Mouse (Mus musculus): ENCODE data around the gene Otulinl.

Gene Otulinl

DNA sequence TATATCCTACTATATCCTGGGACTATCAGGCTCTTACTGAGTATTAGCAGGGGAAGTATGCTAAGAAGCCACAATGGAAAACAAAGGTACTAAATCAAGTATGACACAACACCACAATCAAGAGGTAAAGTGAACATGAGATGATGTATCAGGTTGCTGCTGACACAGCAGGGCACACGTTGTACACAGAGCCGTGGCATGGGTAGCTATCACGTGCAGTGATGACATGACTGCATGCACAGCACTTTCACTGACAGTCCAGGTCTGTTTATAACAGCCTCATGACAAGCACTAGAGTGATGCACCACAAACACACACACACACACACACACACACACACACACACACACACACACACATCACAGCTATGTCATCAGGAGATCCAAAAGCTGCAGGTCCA, 64.2 kb downstream of the Otulinl start:
- no peak for DNase-seq (ENCODE audit: low read depth)

DNA sequence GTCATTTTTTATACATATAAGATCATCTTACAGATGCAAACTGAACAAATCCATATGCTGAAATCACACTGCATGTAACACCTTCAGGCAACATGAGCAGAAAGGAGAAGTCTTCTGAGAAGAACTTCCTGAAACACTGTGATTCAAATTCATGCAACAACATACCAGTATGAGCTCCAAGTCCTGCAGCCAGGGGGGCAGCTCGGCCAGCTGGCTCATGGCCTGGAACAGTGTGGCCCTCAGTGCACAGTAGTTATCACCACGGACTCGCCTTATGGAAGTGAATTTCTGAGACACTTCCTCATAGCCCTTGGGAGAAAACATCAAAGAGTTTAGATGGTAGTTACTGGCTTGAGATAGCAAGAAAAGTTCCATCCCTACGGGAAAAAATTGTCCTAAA, 65.2 kb downstream of the Otulinl start:
- DNase-seq (ENCODE audit: low read depth) = no peak

DNA sequence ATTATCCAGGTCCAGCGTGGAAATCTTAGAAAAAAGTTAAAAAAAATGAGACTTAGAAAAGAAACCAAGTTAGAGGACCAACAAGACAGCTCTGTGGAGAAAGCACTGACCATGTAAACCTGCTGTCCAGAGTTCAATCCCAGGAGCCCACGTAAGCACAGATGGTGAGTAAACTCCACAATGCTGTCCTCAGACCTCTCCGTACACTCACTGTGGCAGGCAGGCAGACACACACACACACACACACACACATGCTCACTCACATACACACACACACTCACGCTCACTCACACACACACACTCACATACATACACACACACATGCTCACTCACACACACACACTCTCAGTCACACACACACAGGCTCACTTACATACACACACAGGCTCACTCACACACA, 68.1 kb downstream of the Otulinl start:
- DNase-seq (ENCODE audit: low read depth) = no peak

DNA sequence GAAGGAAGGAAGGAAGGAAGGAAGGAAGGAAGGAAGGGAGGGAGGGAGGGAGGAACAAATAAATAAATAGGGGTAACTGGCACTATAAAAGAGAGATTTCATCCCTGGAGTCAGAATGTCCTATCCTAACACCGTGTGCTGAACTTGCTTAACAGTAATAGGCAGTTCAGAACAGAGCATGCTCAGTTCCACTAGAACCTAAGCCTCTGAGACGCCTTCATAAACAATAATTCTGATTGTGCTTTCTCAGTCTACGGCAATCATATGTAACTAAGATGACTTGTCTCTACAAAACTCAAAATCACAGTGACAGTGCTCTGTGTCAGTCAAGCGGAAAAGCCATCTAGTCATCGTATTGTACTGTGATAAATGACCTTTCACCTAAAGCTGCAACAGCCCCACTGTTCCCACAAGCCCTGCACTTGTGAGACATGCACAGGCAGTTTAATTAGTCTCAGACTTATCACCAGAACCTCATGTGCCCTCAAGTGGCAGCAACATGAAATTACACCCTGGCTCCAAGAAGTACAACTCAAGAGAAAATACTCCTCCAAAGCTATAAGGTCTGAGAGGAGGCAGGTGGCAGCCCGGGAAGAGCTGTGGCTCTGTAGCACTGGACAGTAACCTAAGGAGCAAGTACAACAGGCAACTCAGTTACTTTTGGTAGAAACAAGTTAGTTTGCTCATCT, 68.7 kb downstream of the Otulinl start:
- DNase-seq (ENCODE audit: low read depth) = peak; percentile 85

DNA sequence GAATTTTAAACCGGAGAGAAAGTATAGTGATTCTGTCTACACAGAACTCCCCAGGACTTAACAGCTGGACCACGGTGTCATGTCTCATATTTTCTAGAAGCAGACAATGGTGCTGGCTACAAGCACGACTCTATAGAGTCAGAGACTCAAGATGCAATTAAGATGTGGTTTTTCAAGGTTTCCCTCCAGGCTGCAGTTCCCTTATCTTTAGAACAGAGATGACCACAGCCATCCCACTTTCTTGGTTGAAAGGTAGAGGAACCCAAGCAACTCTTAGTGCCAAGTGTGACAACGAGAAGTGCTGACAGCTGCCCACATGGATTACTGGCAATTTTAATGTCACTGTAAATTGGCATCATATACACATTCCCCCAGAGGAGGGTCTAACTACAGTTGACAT, 71.8 kb downstream of the Otulinl start:
- no peak for DNase-seq (ENCODE audit: low read depth)

DNA sequence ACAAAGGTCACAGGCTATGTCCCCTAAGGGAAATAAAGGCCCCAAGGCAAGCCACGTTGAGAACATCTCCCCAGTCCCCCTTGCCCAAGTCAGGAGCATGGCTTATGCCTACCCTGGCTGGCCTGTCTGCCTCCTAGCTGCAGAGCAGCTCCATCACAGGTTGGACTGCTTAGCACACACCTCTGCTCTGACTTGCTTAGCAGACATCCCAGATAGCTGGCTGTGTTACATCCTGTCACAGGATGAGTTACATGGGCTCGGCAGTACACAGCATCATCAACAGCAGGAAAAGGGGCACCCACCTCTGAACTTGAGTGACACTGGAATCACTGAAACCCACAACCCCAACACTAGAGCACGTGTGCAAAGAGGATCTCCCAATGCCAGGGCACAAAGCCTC, 76.1 kb downstream of the Otulinl start:
- no peak for DNase-seq (ENCODE audit: low read depth)
